Mouse (Mus musculus): ENCODE results near the gene Irak3. TPM values are rescaled to one million over a fixed set of nuclear protein-coding genes. Genes with fewer than 3 reads are reported as not detected.
A peak's percentile ranks its signal among the peaks of the same experiment; 100 is the strongest.

Irak3 gene
- total RNA-seq, 2 experiments from 2014 or later = 2.1 to 2.4 TPM

DNA sequence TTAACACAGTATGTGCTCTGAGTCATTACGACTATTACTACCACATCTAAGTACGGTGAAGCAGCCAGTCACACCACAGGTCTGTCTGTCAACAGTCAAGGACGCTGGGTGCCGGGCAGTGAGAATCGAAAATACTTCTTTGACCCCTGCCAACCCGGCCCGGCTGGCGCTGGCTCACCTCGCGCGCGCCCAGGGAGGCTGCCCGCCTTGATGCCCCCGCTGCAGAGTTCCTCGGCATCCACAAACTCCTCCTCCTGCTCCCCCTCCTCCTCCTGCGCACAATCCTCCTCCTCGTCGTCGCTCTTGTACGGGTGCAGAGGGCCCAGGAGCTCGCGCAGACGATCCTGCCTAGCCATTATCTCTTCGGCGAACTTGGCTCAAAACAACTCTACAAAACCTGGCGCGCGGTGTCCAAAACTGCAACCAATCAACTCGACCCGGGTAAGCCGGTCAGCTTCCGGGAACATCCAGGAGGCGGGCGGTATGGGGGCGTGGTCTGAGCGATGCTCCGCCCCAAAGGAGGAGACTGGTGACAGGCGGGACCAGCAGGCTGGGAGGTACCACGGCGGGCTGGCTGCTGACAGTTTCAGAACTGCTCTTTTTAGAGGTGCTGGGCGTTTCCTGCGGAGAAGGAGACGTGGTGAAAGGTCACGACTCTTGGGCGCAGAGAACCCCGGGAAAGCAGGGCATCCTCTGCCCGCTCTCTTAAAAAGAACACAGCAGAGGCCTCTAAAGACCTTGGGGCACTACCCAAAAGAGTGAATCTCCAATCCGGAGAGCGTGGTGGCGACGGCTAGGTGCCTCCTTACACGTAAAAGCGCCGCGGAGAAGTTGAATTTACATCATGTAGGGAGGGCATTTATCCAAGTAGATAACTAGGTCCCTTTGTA is 89.2 kb downstream of the Irak3 start, which contains the start of gene Helb:
Gene Helb (minus strand): TSS at position 481 of the 890 bp plus-strand sequence.
- intact Hi-C loops (cut with DNase I) = no loop called here
- DNase-seq = peak; percentile 99

DNA sequence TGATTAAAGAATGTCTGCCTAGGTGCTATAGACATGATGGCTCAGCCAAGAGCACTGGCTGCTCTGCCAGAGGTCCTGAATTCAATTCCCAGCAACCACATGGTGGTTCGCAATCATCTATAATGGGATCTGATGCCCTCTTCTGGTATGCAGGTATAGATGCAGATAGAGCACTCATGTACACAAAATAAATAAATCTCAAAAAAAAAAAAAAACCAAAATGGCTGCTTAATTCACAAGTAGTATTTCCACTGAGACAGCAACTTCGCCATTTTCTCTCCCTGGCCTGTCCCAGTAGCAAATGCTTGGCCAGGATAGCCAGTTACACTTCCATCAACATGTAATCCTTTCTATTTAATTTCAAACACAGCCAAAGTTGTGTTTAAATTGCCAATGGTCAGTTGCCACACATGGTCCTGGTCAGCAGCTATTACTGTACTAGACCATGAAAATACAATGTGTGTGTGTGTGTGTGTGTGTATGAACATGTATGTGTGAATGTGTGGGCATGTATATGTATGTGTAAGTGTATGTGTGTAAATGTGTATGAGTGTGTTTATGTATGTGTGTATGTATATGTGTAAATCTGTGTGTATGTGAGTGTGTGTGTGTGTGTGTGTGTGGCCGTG is 90.1 kb downstream of the Irak3 start:
- intact Hi-C loops (cut with DNase I) = no loop called here
- no peak for DNase-seq

DNA sequence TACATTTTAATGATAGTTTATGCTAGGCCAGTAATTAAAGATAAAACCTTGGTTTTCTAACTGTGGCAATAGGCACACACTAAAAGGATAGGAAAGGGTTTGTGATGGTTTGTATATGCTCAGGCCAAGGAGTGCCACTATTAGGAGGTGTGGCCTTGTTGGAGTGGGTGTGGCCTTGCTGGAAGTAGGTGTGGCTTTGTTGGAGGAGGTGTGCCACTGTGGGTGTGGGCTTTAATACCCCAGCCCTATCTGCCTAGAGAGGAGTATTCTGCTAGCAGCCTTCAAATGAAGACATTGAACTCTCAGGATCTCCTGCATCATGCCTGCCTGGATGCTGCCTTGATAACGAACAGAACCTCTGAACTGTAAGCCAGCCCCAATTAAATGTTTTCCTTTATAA is 101.1 kb downstream of the Irak3 start:
- intact Hi-C loops (cut with DNase I) = no loop called here
- DNase-seq = no peak

DNA sequence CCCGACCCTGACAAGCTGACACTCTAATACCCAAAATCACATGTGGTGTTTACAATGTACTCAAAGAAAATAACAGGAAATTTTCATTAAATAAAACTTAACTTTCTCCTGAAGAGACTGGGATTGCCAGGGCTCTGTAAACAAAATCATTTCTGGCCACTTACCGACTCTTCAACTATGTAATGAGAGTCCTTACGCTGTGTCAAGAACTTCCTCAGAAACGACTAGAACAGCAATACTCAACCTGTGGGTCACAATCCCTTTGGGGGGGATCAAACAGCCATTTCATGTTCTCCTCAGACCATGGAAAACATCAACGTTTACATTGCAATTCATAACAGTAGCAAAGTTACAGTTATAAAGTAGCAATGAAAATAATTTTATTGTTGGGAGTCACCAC is 104.4 kb downstream of the Irak3 start:
- DNase-seq = no peak
- intact Hi-C loops (cut with DNase I) = no loop called here

DNA sequence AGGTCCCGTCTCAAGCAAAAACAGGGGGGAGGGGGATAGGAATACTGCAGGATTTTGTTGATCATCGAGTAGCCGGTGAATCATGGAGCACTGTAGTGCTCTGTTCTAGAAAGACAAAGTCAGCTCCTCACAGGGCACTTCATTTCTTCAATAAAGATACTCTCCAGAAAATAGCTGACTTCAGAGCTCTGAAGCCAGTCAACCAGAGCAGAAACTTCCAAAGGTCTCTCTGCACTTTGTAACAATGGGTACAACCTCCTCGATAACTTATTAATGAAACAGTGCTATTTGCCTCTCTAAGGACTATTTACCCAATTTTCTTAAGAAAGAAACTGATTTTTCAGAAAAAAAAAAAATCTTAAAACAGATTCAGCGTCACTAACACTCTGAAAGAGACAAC is 106.2 kb downstream of the Irak3 start:
- intact Hi-C loops (cut with DNase I) = no loop called here
- DNase-seq = no peak

DNA sequence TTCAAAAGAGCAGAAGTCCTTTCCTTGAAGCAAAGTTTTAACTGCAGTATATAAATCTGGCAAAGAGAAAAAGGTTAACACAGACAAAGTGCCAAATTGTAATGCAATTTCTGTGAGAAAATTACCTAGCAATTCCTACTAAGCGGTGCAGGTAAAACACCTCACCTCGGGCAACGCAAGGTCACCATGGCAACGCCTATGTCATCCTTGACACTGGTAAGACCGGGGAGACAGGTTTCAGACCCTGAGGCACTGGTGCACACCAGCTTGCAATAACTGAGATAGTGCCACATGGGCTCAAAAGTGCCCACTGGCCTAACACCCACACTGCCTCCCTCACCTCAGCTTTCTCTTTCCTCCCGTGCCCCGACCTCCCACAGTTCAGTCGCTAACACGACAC is 106.8 kb downstream of the Irak3 start:
- no peak for DNase-seq
- intact Hi-C loops (cut with DNase I) = no loop called here

DNA sequence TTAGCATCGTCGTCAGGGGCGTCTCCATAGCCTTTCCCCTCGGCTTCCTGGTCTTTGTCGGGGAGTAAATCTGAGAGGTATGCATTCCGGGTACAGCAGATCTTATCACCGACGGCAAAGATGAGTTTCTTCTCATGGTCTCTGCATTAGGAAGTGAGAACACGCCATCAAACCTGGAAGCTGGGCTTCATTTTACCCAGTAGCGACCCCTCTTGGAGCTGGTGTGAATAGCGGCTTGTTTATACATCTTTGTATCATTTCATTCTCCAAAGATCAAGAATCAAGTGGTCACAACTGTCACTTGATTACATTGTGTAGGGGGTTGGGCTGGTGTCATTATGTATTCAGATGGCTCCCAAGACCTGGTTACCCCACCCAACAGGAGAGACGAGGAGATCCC is 109.4 kb downstream of the Irak3 start:
- no peak for DNase-seq
- intact Hi-C loops (cut with DNase I) = no loop called here

Other genes with a start within 250 kb of the Irak3 start
- gene Helb, start 89.1 kb downstream of the Irak3 start, total RNA-seq (2021) = 1 to 10 TPM; 6.5 to 8.6 TPM
- gene Tmbim4, start 540 bp downstream of the Irak3 start, total RNA-seq (2021) = 10 to 100 TPM; 63.8 to 67.3 TPM
- gene Llph, start 24.9 kb upstream of the Irak3 start, total RNA-seq (2021) = 10 to 100 TPM; 11.9 to 15.8 TPM

Data from gastrocnemius, postnatal 36 days (tissue).